In genomic region chr16:32634183-32634582, GRCm38 (mm10) we compare ENCODE assay signal across 31 mouse cellular contexts. TPM values are rescaled to one million over a fixed set of nuclear protein-coding genes. Genes with fewer than 3 reads are reported as not detected.
A peak's percentile ranks its signal among the peaks of the same experiment; 100 is the strongest.
DNase-seq lines count a peak whose midpoint lies in the region; ATAC-seq and TF ChIP-seq lines count a peak whose summit lies in the region.
"Had no signal": no experiment of that assay in that cellular context is flagged by ENCODE, and none has a peak within 500 bp of the region (broad histone marks: within the 10 kb centered on the region; RNA-seq: fewer than 3 reads in every experiment).

No protein-coding gene starts in this region.

- H3K4me1 ChIP-seq in G1E (ENCODE audit: insufficient read depth, low read depth, low read length), result peaks cover 45% of the 10 kb centered on the region
- H3K4me1 ChIP-seq in liver, embryonic 15.5 days (replicated peaks), result peaks cover 14% of the 10 kb centered on the region
- H3K4me1 ChIP-seq: embryonic facial prominence, embryonic 12.5 days; forebrain, embryonic 15.5 days; hindbrain, embryonic 12.5 days; limb, embryonic 15.5 days; lung, embryonic 15.5 days had no signal

- peaks cover 47% of the 10 kb centered on the region for H3K36me3 ChIP-seq in G1E (replicated peaks)
- peaks cover 48% of the 10 kb centered on the region for H3K36me3 ChIP-seq in liver, embryonic 15.5 days (replicated peaks)

- ATAC-seq in G1E (ENCODE audit: extremely low read depth, insufficient number of reproducible peaks, low FRiP score, poor library complexity, severe bottlenecking), result peak; percentile 40; the same call in 1 of the 2 replicates
- ATAC-seq in common myeloid progenitor, adult 5-6 weeks (replicated peaks; ENCODE audit: low read depth, poor library complexity, severe bottlenecking), result 0 out of 2 replicates have a peak, but pooled peaks have one; percentile 21
- peak; percentile 32 for ATAC-seq in liver, embryonic 15.5 days (ENCODE audit: insufficient read depth)
- ATAC-seq in frontal cortex, adult (ENCODE audit: low TSS enrichment), result no peak
- ATAC-seq: forebrain, embryonic 15.5 days; intestine, postnatal 0 days; midbrain, embryonic 16.5 days had no signal

- DNase-seq in A20 (ENCODE audit: low read depth, low spot score), result peak; percentile 70
- peak; percentile 32 for DNase-seq in G1E (ENCODE audit: low spot score)
- no peak for DNase-seq in lung, postnatal 25 days (ENCODE audit: low spot score)
- DNase-seq in urinary bladder, postnatal 36 days (ENCODE audit: low spot score in 2 of 2), result no peak
- DNase-seq in left cerebral cortex, adult 11 months (ENCODE audit: low spot score), result no peak
- DNase-seq: adrenal gland, adult 8-10 months; cerebellum, adult 8-10 months; cerebellum, postnatal 36 days; embryo, embryonic 11 days; heart, postnatal 36 days; kidney, adult 9 months; kidney, postnatal 10 days; lung, postnatal 36 days; right cerebral cortex, postnatal 4 days; thymus, adult 2 months; thymus, postnatal 36 days had no signal

- H3K4me3 ChIP-seq in G1E (ENCODE audit: low read depth, low read length), result no peak overlapping the region
- no peak overlapping the region for H3K4me3 ChIP-seq in liver, embryonic 15.5 days (replicated peaks)
- H3K4me3 ChIP-seq: embryonic facial prominence, embryonic 12.5 days; forebrain, embryonic 15.5 days; hindbrain, embryonic 12.5 days; limb, embryonic 10.5 days; limb, embryonic 15.5 days; lung, embryonic 15.5 days; neural tube, embryonic 13.5 days had no signal

- H3K27ac ChIP-seq in liver, embryonic 15.5 days (replicated peaks), result peak overlapping the region; percentile 58
- H3K27ac ChIP-seq: embryonic facial prominence, embryonic 12.5 days; forebrain, embryonic 15.5 days; hindbrain, embryonic 12.5 days; limb, embryonic 10.5 days; limb, embryonic 15.5 days; lung, embryonic 15.5 days; neural tube, embryonic 13.5 days; stomach, postnatal 0 days had no signal

- 53% methylated on average over 5 of the region's 5 CpGs for WGBS in liver, embryonic 15.5 days (ENCODE audit: insufficient replicate concordance)

- peaks cover 6% of the 10 kb centered on the region for H3K27me3 ChIP-seq in G1E (ENCODE audit: insufficient read depth, low read length)
- peaks cover 10% of the 10 kb centered on the region; the same call in 1 of the 2 replicates for H3K27me3 ChIP-seq in liver, embryonic 15.5 days
- H3K27me3 ChIP-seq: embryonic facial prominence, embryonic 12.5 days; forebrain, embryonic 15.5 days; hindbrain, embryonic 12.5 days; limb, embryonic 15.5 days; lung, embryonic 15.5 days; neural tube, embryonic 13.5 days had no signal

- H3K9me3 ChIP-seq in G1E (replicated peaks), result no peaks in the 10 kb centered on the region
- no peaks in the 10 kb centered on the region for H3K9me3 ChIP-seq in liver, embryonic 15.5 days (replicated peaks)
- H3K9me3 ChIP-seq: embryonic facial prominence, embryonic 12.5 days; forebrain, embryonic 15.5 days; hindbrain, embryonic 12.5 days; limb, embryonic 10.5 days; limb, embryonic 15.5 days; lung, embryonic 15.5 days; neural tube, embryonic 13.5 days had no signal

- TF ChIP-seq CTCF in G1E (IDR thresholded peaks at IDR 0.05; ENCODE audit: low read depth, low read length), result no peak

- no peak overlapping the region for H3K4me2 ChIP-seq in liver, embryonic 15.5 days
- H3K4me2 ChIP-seq: embryonic facial prominence, embryonic 12.5 days; forebrain, embryonic 15.5 days; heart, embryonic 11.5 days; hindbrain, embryonic 12.5 days; limb, embryonic 15.5 days; lung, embryonic 15.5 days; midbrain, embryonic 11.5 days; neural tube, embryonic 13.5 days had no signal

- H3K9ac ChIP-seq in liver, embryonic 15.5 days, result no peak overlapping the region
- H3K9ac ChIP-seq: embryonic facial prominence, embryonic 12.5 days; forebrain, embryonic 15.5 days; hindbrain, embryonic 12.5 days; limb, embryonic 15.5 days; lung, embryonic 15.5 days; neural tube, embryonic 13.5 days had no signal

RNA-seq across cellular contexts. Expression of gene Tnk2, which starts 9.5 kb away (rescaled TPM):
- total RNA-seq in G1E (2014; fragmentation: Nextera tagmentation) (27.3 and 31.5 TPM in 2 replicates), G1E (2017) (11.8 and 13.4 TPM in 2 replicates)
- polyA plus RNA-seq in G1E (2012), result 197 and 236 TPM in 2 replicates
- 11.7 and 13.4 TPM in 2 replicates for total RNA-seq in common myeloid progenitor, adult 5-6 weeks (2017)
- 4.5 and 4.7 TPM in 2 replicates for polyA plus RNA-seq in liver, embryonic 15.5 days (2015; fragmentation: Nextera tagmentation; extraction: Ambion mirVana)

RNA-seq across cellular contexts. Expression of gene Tfrc, which starts 25.5 kb away (rescaled TPM):
- total RNA-seq in G1E (2014; fragmentation: Nextera tagmentation), result 418 and 507 TPM in 2 replicates
- total RNA-seq in G1E (2017), result 571 and 620 TPM in 2 replicates
- polyA plus RNA-seq in G1E (2012), result 3.9 and 14.2 TPM in 2 replicates
- total RNA-seq in common myeloid progenitor, adult 5-6 weeks (2017), result 133 and 139 TPM in 2 replicates
- 285 and 299 TPM in 2 replicates for polyA plus RNA-seq in liver, embryonic 15.5 days (2015; fragmentation: Nextera tagmentation; extraction: Ambion mirVana)

Comparison
In these comparisons a context has a peak if more than half of its experiments do, and no peak if none do; other contexts are left out.
1. DNase-seq: peak in A20 (single experiment) and G1E (single experiment); none in lung, postnatal 25 days (single experiment), urinary bladder, postnatal 36 days (0 of 2) and left cerebral cortex, adult 11 months (single experiment).